Comparison of ENCODE assay signal across 7 mouse cellular contexts in the genomic region with DNA sequence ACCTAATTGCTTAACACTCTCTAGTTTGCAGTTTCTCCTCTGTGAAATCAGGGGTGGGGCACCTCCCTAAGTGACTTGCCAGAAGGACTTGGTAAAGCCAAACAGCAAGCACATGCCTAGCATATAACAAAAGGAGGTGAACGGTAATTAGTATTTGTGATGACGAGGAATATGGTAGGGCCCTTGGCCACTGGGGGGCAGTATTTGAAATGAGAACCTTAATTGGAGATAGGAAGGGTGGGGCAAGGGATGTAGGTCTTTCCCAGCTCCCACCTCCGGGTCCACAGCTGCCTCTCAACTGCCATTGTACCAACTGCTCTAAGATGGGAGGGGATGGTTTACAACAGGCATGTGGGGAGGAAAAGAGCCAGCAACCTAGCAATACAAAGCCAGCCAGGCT. TPM values are rescaled to one million over a fixed set of nuclear protein-coding genes. Genes with fewer than 3 reads are reported as not detected.
DNase-seq lines count a peak whose midpoint lies in the region; ATAC-seq and TF ChIP-seq lines count a peak whose summit lies in the region.

No protein-coding gene starts in this region.

- H3K4me3 ChIP-seq in embryonic facial prominence, embryonic 11.5 days (ENCODE audit: low read depth, low read length), result no peak overlapping the region
- H3K4me3 ChIP-seq in intestine, embryonic 16.5 days (ENCODE audit: low read length), result no peak overlapping the region
- H3K4me3 ChIP-seq in limb, embryonic 14.5 days (replicated peaks; ENCODE audit: low read length), result no peak overlapping the region

- ATAC-seq in embryonic facial prominence, embryonic 11.5 days (replicated peaks; ENCODE audit: insufficient number of reproducible peaks, low FRiP score, low TSS enrichment, low read depth), result no peak
- ATAC-seq in intestine, embryonic 16.5 days, result peak; percentile 19; the same call in 1 of the 2 replicates
- ATAC-seq in limb, embryonic 14.5 days (ENCODE audit: low FRiP score, low read depth), result no peak

- H3K9me3 ChIP-seq in embryonic facial prominence, embryonic 11.5 days (replicated peaks; ENCODE audit: control insufficient read depth, low read length), result no peaks in the 10 kb centered on the region
- H3K9me3 ChIP-seq in intestine, embryonic 16.5 days (ENCODE audit: control insufficient read depth, low read length), result no peaks in the 10 kb centered on the region
- no peaks in the 10 kb centered on the region for H3K9me3 ChIP-seq in limb, embryonic 14.5 days (ENCODE audit: control insufficient read depth, low read length)

- H3K36me3 ChIP-seq in embryonic facial prominence, embryonic 11.5 days (replicated peaks; ENCODE audit: control insufficient read depth, insufficient read depth, low read depth, low read length), result no peaks in the 10 kb centered on the region
- no peaks in the 10 kb centered on the region for H3K36me3 ChIP-seq in intestine, embryonic 16.5 days (ENCODE audit: control insufficient read depth, insufficient read depth, low read length)
- no peaks in the 10 kb centered on the region for H3K36me3 ChIP-seq in limb, embryonic 14.5 days (ENCODE audit: control insufficient read depth, insufficient read depth, low read length)

- no peaks in the 10 kb centered on the region for H3K4me1 ChIP-seq in embryonic facial prominence, embryonic 11.5 days (ENCODE audit: control insufficient read depth, insufficient read depth, low read length)
- H3K4me1 ChIP-seq in intestine, embryonic 16.5 days (ENCODE audit: control insufficient read depth, insufficient read depth, low read length), result peaks cover 7% of the 10 kb centered on the region; the same call in 1 of the 2 replicates
- H3K4me1 ChIP-seq in limb, embryonic 14.5 days (ENCODE audit: control insufficient read depth, insufficient read depth, low read length), result no peaks in the 10 kb centered on the region

- H3K9ac ChIP-seq in embryonic facial prominence, embryonic 11.5 days (replicated peaks; ENCODE audit: low read length), result no peak overlapping the region
- no peak overlapping the region for H3K9ac ChIP-seq in intestine, embryonic 16.5 days (ENCODE audit: low read depth, low read length)
- no peak overlapping the region for H3K9ac ChIP-seq in limb, embryonic 14.5 days (ENCODE audit: low read depth, low read length, severe bottlenecking)

- H3K27ac ChIP-seq in embryonic facial prominence, embryonic 11.5 days (replicated peaks; ENCODE audit: low read depth, low read length), result no peak overlapping the region
- no peak overlapping the region for H3K27ac ChIP-seq in intestine, embryonic 16.5 days (ENCODE audit: low read length)
- H3K27ac ChIP-seq in limb, embryonic 14.5 days (replicated peaks; ENCODE audit: low read depth, low read length), result no peak overlapping the region

- 42% methylated on average over 3 of the region's 3 CpGs for WGBS in embryonic facial prominence, embryonic 11.5 days
- 26% methylated on average over 3 of the region's 3 CpGs for WGBS in intestine, embryonic 16.5 days
- WGBS in limb, embryonic 14.5 days, result 24% methylated on average over 3 of the region's 3 CpGs

- DNase-seq in urinary bladder, adult 18-20 months (ENCODE audit: low spot score in 2 of 2), result peak; percentile 11 to 34
- DNase-seq in urinary bladder, postnatal 10 days (ENCODE audit: low spot score), result no peak
- DNase-seq in adrenal gland, postnatal 36 days, result peak; percentile 25 to 72
- peak; percentile 67 for DNase-seq in embryonic facial prominence, embryonic 11.5 days (ENCODE audit: low spot score)
- peak; percentile 31 for DNase-seq in limb, embryonic 14.5 days (ENCODE audit: low spot score)
- peak; percentile 31 for DNase-seq in retina, postnatal 7 days (ENCODE audit: low read depth, low spot score)

- H3K4me2 ChIP-seq in embryonic facial prominence, embryonic 11.5 days (ENCODE audit: low read depth, low read length), result no peak overlapping the region
- no peak overlapping the region for H3K4me2 ChIP-seq in intestine, embryonic 16.5 days (ENCODE audit: low read depth, low read length)
- no peak overlapping the region for H3K4me2 ChIP-seq in limb, embryonic 14.5 days (replicated peaks; ENCODE audit: low read depth, low read length, severe bottlenecking)

- no peaks in the 10 kb centered on the region for H3K27me3 ChIP-seq in embryonic facial prominence, embryonic 11.5 days (ENCODE audit: control insufficient read depth, insufficient read depth, low read length)
- no peaks in the 10 kb centered on the region for H3K27me3 ChIP-seq in intestine, embryonic 16.5 days (replicated peaks; ENCODE audit: control insufficient read depth, insufficient read depth, low read length)
- H3K27me3 ChIP-seq in limb, embryonic 14.5 days (ENCODE audit: control insufficient read depth, insufficient read depth, low read length), result no peaks in the 10 kb centered on the region

- no peak for TF ChIP-seq POLR2A in limb, embryonic 14.5 days (IDR thresholded peaks at IDR 0.05; ENCODE audit: borderline replicate concordance, extremely low read depth, insufficient read depth, insufficient read length)

RNA-seq across cellular contexts. Expression of a gene that starts 2.5 kb away (rescaled TPM):
- 1 to 10 TPM; 6.9 to 7.9 TPM for total RNA-seq in adrenal gland, postnatal 36 days (2021)
- polyA plus RNA-seq in embryonic facial prominence, embryonic 11.5 days (2014; fragmentation: Nextera tagmentation; extraction: Ambion mirVana), result 3.5 and 4.1 TPM in 2 replicates
- polyA plus RNA-seq in intestine, embryonic 16.5 days (2015; fragmentation: Nextera tagmentation; extraction: Ambion mirVana), result 6.7 and 6.8 TPM in 2 replicates
- polyA plus RNA-seq in limb, embryonic 14.5 days (2012; rRNA removed), result 0.14 and 0.23 TPM in 2 replicates
- polyA plus RNA-seq in limb, embryonic 14.5 days (2014; fragmentation: Nextera tagmentation; extraction: Ambion mirVana), result 0.17 and 0.18 TPM in 2 replicates

RNA-seq across cellular contexts. Expression of a gene that starts 42.2 kb away (rescaled TPM):
- not detected for total RNA-seq in adrenal gland, postnatal 36 days (2021)
- polyA plus RNA-seq in embryonic facial prominence, embryonic 11.5 days (2014; fragmentation: Nextera tagmentation; extraction: Ambion mirVana), result not detected in 2 replicates
- polyA plus RNA-seq in intestine, embryonic 16.5 days (2015; fragmentation: Nextera tagmentation; extraction: Ambion mirVana), result 2.2 and 2.8 TPM in 2 replicates
- polyA plus RNA-seq in limb, embryonic 14.5 days (2012; rRNA removed), result not detected in 2 replicates
- polyA plus RNA-seq in limb, embryonic 14.5 days (2014; fragmentation: Nextera tagmentation; extraction: Ambion mirVana), result not detected in 2 replicates
